Mouse (Mus musculus) liver, embryonic 16.5 days (tissue): ENCODE measurements at regions not wholly inside any gene's neighbourhood (a gene's known extent, or its start where the extent isn't known, plus 50 kb on each side); places are given as distances from the start of the nearest gene placed in this dataset.
"Not testable (repeated sequence)": the region's sequence is repeated elsewhere in the genome, so short reads cannot be mapped to it uniquely, and the experiment has no call there.

Source experiments
- ATAC-seq: fragments of 200-750 bp; cut with Nextera tagmentation; 2 replicates; pipeline ENCODE4 v1.8.0; 2017; ENCODE audit warnings: low read depth, mild to moderate bottlenecking, moderate number of reproducible peaks, moderate library complexity
- H3K27ac ChIP-seq: fragments of 300-500 bp; sonication (generic); 2 replicates; pipeline ENCODE4 v1.5.1; 2014; ENCODE audit warnings: mild to moderate bottlenecking, low read length
- H3K27me3 ChIP-seq: fragments of 300-500 bp; sonication (generic); 2 replicates; pipeline ENCODE4 v1.6.1; 2014; ENCODE audit warnings: low read depth, low read length, mixed read lengths; ENCODE audit not compliant: control insufficient read depth, insufficient read depth
- H3K36me3 ChIP-seq: fragments of 300-500 bp; sonication (generic); 2 replicates; pipeline ENCODE4 v1.6.1; 2014; ENCODE audit warnings: mild to moderate bottlenecking; ENCODE audit not compliant: control insufficient read depth, insufficient read depth
- H3K4me1 ChIP-seq: fragments of 300-500 bp; sonication (generic); 2 replicates; pipeline ENCODE4 v1.6.1; 2014; ENCODE audit warnings: low read depth, low read length, mixed read lengths; ENCODE audit not compliant: control insufficient read depth
- H3K4me2 ChIP-seq: fragments of 300-500 bp; sonication (generic); 2 replicates; pipeline ENCODE4 v1.6.1; 2014; ENCODE audit warnings: low read depth, low read length, mixed read lengths
- H3K4me3 ChIP-seq: fragments of 300-500 bp; sonication (generic); 2 replicates; pipeline ENCODE4 v1.5.1; 2014; ENCODE audit warnings: low read depth, mild to moderate bottlenecking, low read length
- H3K9ac ChIP-seq: fragments of 300-500 bp; sonication (generic); 2 replicates; pipeline ENCODE4 v1.6.1; 2014; ENCODE audit warnings: low read depth, low read length
- H3K9me3 ChIP-seq: fragments of 300-500 bp; sonication (generic); replicated peaks from 2 replicates; pipeline ENCODE4 v1.6.1; 2016; ENCODE audit warnings: low read length; ENCODE audit not compliant: control insufficient read depth
- WGBS: fragments of 180-500 bp; shearing (Covaris S2); extraction: QIAGEN DNeasy Blood & Tissue Kit; methylation state at CpG from one replicate; pipeline ENCODE4 v1.1.7; 2014; ENCODE audit not compliant: insufficient replicate concordance; 5-methylcytosine and 5-hydroxymethylcytosine counted together

GRCm38 (mm10) chr13:16465812-16466211 lies 454.2 kb downstream of the Inhba start:
- Histone ChIP-seq H3K27me3 (no peaks in the 10 kb centered on the region), H3K4me3 (no peak overlapping the region), H3K9me3 (no peaks in the 10 kb centered on the region), H3K27ac (no peak overlapping the region), H3K36me3 (no peaks in the 10 kb centered on the region), H3K9ac (no peak overlapping the region), H3K4me1 (no peaks in the 10 kb centered on the region; the same call in 1 of the 2 replicates), H3K4me2 (no peak overlapping the region)
- ATAC-seq = no peak
- 69% methylated on average over 1 of the region's 1 CpGs for WGBS

- 32% methylated on average over 1 of the region's 1 CpGs for WGBS
- no peaks in the 10 kb centered on the region for H3K9me3 ChIP-seq
- no peak for ATAC-seq
Observed at GRCm38 (mm10) chr13:16476515-16476914, 464.9 kb downstream of the Inhba start.

GRCm38 (mm10) chr13:16487292-16487691 lies 475.6 kb downstream of the Inhba start:
- Histone ChIP-seq H3K36me3 (no peaks in the 10 kb centered on the region), H3K9me3 (no peaks in the 10 kb centered on the region), H3K27ac (no peak overlapping the region), H3K4me3 (no peak overlapping the region), H3K27me3 (no peaks in the 10 kb centered on the region), H3K4me2 (no peak overlapping the region), H3K4me1 (no peaks in the 10 kb centered on the region), H3K9ac (no peak overlapping the region)
- no peak for ATAC-seq

More at GRCm38 (mm10) chr13:16476515-16476914, 464.9 kb downstream of the Inhba start:
- Histone ChIP-seq H3K36me3 (no peaks in the 10 kb centered on the region), H3K9ac (no peak overlapping the region), H3K4me2 (no peak overlapping the region), H3K27ac (no peak overlapping the region), H3K4me3 (no peak overlapping the region), H3K27me3 (no peaks in the 10 kb centered on the region), H3K4me1 (no peaks in the 10 kb centered on the region)

- H3K9me3 ChIP-seq, H3K27me3 ChIP-seq, ATAC-seq, H3K4me2 ChIP-seq, H3K27ac ChIP-seq, H3K36me3 ChIP-seq, H3K4me1 ChIP-seq, H3K9ac ChIP-seq, H3K4me3 ChIP-seq: not testable (repeated sequence)
- WGBS = 35% methylated on average over 6 of the region's 6 CpGs
Observed at GRCm38 (mm10) chr13:16490680-16491079, 479.0 kb downstream of the Inhba start.

- 52% methylated on average over 1 of the region's 1 CpGs for WGBS
- Histone ChIP-seq H3K4me3 (no peak overlapping the region), H3K36me3 (no peaks in the 10 kb centered on the region), H3K9ac (no peak overlapping the region), H3K27ac (no peak overlapping the region), H3K4me2 (no peak overlapping the region), H3K4me1 (no peaks in the 10 kb centered on the region), H3K27me3 (no peaks in the 10 kb centered on the region), H3K9me3 (no peaks in the 10 kb centered on the region)
- ATAC-seq = no peak
Observed at GRCm38 (mm10) chr13:16498052-16498451, 486.4 kb downstream of the Inhba start.

GRCm38 (mm10) chr13:16512876-16513275 lies 501.2 kb downstream of the Inhba start:
- ATAC-seq = no peak
- H3K27me3 ChIP-seq = no peaks in the 10 kb centered on the region
- 41% methylated on average over 4 of the region's 4 CpGs for WGBS
- H3K4me1 ChIP-seq = no peaks in the 10 kb centered on the region
- H3K4me2 ChIP-seq = no peak overlapping the region
- no peak overlapping the region for H3K27ac ChIP-seq
- no peak overlapping the region for H3K4me3 ChIP-seq
- no peaks in the 10 kb centered on the region for H3K9me3 ChIP-seq
- H3K9ac ChIP-seq = no peak overlapping the region
- no peaks in the 10 kb centered on the region for H3K36me3 ChIP-seq

GRCm38 (mm10) chr13:16515195-16515594 lies 503.5 kb downstream of the Inhba start:
- Histone ChIP-seq H3K9ac (no peak overlapping the region), H3K4me3 (no peak overlapping the region), H3K27me3 (no peaks in the 10 kb centered on the region), H3K4me2 (no peak overlapping the region), H3K9me3 (no peaks in the 10 kb centered on the region), H3K27ac (no peak overlapping the region), H3K4me1 (no peaks in the 10 kb centered on the region), H3K36me3 (no peaks in the 10 kb centered on the region)
- ATAC-seq = no peak

GRCm38 (mm10) chr13:16529036-16529435 lies 517.4 kb downstream of the Inhba start:
- Histone ChIP-seq H3K9ac (no peak overlapping the region), H3K9me3 (no peaks in the 10 kb centered on the region), H3K36me3 (no peaks in the 10 kb centered on the region), H3K4me1 (no peaks in the 10 kb centered on the region), H3K4me2 (no peak overlapping the region), H3K27ac (no peak overlapping the region), H3K27me3 (no peaks in the 10 kb centered on the region), H3K4me3 (no peak overlapping the region)
- no peak for ATAC-seq
- WGBS = 44% methylated on average over 5 of the region's 5 CpGs

GRCm38 (mm10) chr13:16543771-16544170 lies 532.1 kb downstream of the Inhba start:
- Histone ChIP-seq H3K4me3 (no peak overlapping the region), H3K27ac (no peak overlapping the region), H3K9ac (no peak overlapping the region), H3K4me1 (no peaks in the 10 kb centered on the region), H3K27me3 (no peaks in the 10 kb centered on the region), H3K4me2 (no peak overlapping the region), H3K9me3 (no peaks in the 10 kb centered on the region), H3K36me3 (no peaks in the 10 kb centered on the region)
- no peak for ATAC-seq
- 55% methylated on average over 5 of the region's 5 CpGs for WGBS

GRCm38 (mm10) chr13:16550060-16550459 lies 538.4 kb downstream of the Inhba start:
- H3K9ac ChIP-seq = no peak overlapping the region
- H3K4me1 ChIP-seq = no peaks in the 10 kb centered on the region
- H3K4me3 ChIP-seq = no peak overlapping the region
- no peak for ATAC-seq
- no peak overlapping the region for H3K4me2 ChIP-seq
- H3K36me3 ChIP-seq = no peaks in the 10 kb centered on the region
- no peaks in the 10 kb centered on the region for H3K9me3 ChIP-seq
- no peaks in the 10 kb centered on the region for H3K27me3 ChIP-seq
- no peak overlapping the region for H3K27ac ChIP-seq
